Mouse (Mus musculus): ENCODE measurements around the gene Camp.

The Camp gene

GRCm38 (mm10) chr9:109849312-109849758 is at the start of gene Camp:
TSS of gene Camp (minus strand) at chr9:109849617.
- in situ Hi-C loops (cut with MboI, MseI) = no loop called here

DNA sequence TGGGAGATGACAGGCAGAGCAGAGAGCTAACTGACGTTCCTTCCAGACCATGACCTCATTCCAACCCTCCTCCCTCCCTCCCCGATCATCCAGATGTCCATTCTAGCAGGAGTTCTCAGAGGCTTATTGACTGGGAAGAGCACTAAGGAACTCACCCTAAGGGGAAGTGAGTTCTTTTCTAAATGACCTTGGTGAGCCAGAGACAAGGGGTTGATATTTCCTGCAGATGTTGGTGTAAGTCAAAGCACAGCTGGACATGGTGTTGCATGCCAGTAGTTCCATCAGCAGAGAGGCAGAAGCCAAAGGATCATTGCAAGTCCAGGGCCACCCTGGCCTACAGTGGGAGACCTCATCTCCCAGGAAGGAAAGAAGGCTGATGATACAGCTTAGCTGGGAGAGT is 48.6 kb upstream of the Camp start:
- in situ Hi-C loops (cut with MboI, MseI) = no loop called here

DNA sequence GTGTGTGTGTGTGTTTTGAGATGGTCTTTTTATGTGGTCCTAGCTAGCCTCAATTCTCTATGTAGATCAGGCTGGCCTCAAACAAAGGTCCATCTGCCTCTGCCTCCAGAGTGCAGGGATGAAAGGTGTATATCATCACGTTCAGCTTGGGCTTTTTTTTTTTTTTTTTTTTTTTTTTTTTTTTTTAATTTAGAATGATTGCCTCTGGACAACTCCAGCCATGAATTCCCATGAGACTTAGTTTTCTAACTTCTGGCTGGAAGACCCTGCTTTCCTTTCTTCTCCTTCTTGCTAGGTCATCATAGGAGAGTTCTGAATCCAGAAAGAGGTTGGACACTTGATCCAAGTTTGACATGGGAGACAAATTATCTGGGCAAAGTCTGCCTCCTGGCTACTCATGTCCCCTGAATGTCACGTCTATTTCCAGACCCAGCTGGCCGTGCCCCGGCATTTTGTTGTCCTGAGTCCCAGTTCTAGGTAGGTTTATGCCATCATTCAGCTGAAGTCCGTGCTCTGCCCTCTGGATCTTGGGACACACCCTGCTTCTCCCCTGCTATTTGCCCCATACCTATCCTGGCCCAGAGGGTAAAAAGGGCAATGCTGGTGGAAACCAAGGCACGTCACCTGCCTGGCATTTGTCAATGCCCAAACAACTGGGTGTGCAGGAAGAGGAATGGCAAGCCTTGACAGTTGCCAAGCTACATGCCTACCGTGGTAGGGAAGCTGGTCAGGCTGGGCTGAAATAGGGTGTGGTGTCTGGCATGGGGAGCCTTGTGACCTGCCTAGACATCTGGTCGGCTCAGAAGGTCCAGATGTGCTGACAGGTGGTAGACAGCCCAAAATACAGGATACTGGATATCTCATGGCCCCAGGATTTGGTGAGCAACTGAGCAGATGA is 47.1 kb upstream of the Camp start:
- in situ Hi-C loops (cut with MboI, MseI) = no loop called here

DNA sequence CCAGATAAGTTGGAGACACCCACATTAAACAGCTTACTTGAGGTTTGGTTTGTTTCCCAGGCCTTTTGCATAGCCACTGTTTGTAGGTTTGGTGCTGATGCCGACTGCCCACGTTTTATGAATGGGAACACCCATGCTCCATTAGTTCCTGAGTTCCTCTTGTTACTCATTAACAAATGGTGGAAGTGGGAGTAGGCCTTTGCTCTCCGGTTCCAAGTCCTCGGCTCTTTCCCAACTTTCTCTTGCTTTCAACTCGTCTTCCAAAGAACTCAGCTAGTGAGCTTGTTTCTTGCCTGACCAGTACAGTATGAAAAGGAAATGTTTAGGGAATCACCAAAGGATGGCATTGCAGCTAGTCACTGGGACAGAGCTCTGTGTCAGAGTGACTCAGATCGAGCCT is 46.2 kb upstream of the Camp start:
- in situ Hi-C loops (cut with MboI, MseI) = no loop called here

DNA sequence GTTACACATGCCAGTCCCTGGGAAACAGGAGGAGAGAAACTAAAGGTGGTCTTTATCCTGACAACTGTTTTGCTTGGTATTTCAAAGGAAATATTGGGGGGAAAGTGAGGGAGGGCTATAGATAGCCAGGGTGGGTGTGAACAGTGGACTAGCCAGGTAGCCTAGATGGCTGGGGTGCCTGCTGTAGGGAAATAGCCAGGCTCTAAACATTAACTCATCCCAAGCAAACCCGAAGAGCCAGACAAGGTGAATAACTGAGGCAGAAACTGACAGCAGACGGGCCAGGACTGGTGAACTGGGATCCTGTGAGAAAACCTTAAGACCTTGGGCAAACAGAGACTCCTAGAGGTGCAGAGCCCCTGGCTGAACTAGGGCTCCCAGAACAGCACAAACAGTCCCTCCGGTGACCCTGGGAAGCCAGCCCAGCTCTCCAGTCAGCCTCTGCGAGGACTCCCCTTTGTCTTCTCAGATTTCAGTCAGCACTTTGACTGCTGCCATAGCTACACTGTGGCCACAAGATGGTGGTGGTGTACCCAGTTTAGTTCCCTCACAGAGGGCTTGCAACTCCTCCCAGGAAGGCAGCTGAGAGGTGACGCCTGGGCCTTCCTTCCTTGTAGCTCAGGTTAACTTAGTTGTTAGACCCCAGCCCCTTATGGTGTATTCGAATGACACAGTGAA is 45.1 kb upstream of the Camp start:
- in situ Hi-C loops (cut with MboI, MseI) = loop anchor here (5.0 kb wide), 2 partner anchors 48 to 178 kb away; no protein-coding TSS in a partner anchor

DNA sequence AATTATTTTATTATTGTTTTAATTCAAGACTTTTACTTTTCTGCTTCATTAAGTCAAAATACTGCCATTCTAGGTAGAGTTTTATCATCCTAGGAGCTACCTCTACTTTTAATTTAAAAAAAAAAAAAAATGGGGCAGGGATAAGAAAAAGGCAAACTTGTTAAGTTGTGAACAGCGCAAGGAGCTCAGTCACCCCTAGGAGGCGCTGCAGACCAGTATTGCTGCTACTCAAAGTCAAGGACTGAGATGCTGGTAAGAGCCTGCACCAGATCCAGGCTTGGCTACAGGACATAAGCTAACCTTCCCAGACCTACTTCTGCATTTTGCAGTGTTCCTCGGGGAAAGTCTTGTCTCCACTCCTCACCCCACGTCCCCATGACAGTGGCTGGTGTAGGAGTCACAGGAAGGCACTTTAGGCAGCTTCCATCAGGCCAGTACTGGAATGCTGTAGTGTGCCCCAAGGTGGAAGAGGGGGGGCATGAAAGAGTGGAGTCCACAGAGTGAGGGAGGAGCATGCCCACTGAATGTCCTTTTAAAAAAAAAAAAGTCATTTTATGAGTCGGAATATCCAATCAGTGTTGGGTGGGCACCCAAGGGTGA is 43.3 kb upstream of the Camp start:
- in situ Hi-C loops (cut with MboI, MseI) = loop anchor here (5.0 kb wide), 2 partner anchors 50 to 180 kb away; no protein-coding TSS in a partner anchor

DNA sequence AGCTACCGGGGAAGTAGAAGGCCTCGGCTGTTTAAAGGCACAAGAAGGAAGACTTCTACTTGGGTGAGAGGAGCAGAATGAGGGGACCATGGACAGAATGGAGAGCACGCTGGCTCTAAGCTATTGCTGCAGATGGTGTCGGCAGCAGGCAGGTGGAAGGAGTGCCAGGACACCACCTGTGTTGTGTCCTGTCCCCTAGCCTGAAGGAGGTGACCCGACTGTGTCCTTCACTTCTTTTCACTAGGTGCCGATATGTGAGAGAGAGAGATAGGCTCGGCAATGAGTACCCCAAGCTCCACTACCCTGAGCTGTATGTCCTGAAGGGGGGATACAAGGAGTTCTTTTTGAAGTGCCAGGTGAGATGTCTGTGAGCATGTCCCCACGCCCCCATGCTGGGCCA is 42.1 kb upstream of the Camp start:
- in situ Hi-C loops (cut with MboI, MseI) = loop anchor here (5.0 kb wide), 2 partner anchors 51 to 181 kb away; no protein-coding TSS in a partner anchor

DNA sequence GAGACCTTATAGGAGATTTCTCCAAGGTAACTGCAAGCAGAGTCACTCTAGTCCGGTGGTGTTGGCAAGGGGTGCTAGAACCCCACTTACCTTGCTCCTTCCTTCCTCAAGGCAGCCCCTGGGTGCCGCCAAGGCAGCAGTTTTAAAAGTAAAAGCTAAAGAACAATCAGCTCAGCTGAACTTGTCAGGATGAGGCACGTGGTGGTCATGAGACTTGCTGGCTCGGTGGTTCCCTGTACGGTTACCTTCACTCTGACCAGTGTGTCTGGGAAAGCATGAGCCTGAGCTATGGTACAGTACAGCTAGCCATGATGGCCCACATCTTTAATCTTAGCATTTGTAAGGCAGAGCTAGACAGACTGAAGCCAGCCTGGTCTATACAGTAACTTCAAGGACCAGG is 37.9 kb upstream of the Camp start:
- in situ Hi-C loops (cut with MboI, MseI) = no loop called here

- in situ Hi-C loops (cut with MboI, MseI) = no loop called here
Observed at GRCm38 (mm10) chr9:109886259-109886658, 36.8 kb upstream of the Camp start.

- in situ Hi-C loops (cut with MboI, MseI) = no loop called here
Observed at GRCm38 (mm10) chr9:109879305-109879704, 29.9 kb upstream of the Camp start.

DNA sequence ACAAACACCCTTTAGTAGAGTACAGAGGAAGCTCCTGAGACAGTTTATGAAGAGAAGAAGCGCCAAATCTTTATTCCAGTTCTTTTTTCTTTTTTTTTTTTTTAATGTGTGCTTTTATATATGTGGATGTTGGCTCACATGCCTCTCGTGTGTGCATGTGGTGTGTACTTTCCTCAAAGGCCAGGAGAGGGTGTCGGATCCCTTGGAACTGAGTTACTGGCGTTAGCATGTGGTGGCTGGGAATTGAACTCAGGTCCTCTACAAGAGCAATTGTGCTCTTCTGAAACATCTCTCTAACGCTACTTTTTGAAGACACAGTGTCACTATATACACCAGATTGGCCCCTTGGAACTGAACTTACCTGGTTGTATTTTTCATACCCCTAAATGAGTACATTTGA is 28.2 kb upstream of the Camp start:
- in situ Hi-C loops (cut with MboI, MseI) = no loop called here

DNA sequence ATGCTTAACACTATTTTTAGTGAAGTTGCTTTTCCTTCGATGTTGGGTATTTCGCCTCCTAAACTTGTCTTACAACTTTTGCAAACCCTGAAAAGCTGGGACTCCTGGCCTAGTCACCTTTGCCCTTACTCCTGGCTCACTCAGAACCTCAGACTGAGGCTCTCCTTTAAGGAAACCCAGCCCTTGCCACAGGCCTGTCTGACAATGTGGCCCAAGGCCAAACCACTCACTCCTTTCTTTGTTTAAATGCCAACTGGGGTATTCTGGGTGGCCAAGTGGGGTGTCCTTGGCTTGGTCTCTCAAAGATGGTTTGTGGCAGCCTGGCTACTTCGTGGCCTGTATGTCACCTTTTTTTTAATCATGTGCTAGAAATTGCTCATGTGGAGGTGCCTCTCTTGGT is 27.3 kb upstream of the Camp start:
- in situ Hi-C loops (cut with MboI, MseI) = no loop called here

- in situ Hi-C loops (cut with MboI, MseI) = no loop called here
Observed at GRCm38 (mm10) chr9:109875695-109876601, 26.5 kb upstream of the Camp start.

DNA sequence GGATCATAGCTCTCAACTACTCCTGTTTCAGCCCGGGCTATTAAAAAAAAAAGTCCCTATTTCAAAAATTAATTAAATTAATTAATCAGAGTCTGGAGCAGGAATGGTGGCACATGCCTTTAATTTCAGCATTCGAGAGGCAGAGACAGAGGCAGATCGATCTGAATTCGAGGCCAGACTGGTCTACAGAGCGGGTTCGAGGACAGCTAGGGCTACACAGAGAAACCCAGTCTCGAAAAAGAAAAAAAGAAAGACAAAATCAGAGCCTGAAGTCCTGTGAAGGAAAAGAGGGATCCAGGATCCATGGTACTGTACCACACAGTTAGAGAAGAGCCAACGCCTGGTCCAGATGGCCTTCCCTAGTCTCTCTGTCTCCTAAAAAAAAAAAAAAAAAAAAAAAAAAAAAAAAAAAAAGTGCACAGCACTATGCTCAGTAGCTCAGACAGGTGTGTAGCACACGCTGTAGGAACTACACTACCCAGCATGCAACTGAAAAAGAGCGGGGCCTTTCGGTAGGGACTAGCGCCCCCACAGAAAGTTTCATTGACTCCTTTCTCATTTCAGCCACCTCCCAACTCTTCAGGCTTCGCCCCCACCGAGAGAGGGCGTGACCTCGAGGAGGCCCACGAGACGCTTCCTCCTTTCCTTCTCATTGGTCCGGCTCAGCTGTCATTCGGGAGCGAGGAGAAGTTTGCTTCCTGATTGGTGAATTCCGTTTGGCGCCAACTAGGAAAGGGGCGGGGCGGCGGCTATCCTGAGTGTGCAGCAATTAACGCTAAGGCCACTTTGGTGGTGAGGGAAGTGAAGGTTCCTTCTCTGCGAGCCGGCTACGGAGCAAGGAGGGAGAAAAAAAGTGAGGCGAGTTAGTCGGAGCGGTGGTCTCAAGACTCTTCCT is 25.6 kb upstream of the Camp start, which contains the start of gene Cdc25a:
Cdc25a (plus strand) TSS at position 783 of the 895 bp plus-strand sequence.
- in situ Hi-C loops (cut with MboI, MseI) = no loop called here

DNA sequence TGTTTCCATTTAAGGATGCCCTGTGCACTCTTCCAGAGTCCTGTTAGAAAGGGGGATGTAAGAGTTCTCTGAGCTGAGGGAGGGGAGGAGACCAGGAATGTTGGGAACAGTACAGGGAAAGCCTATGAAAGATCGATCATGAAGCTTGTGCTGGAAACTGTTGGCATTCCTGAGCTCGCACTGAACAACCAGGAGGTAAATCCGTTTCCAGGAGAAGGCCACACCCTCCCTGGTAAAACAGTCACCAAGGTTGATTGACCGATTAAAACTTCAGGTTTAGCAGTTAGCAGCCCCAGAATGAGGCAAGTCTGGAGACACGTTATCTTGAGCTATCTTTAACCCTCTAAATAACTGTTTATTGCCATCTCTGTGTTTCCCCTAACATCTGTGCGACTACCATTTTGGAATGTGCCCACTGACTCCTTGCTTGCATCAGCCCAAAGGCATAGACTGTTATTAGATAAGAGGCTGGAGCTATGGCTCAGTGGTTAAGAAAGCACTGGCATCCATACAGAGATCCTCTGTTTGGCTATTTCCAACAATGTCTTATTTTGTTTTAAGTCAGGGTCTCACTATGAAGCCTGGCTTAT is 21.7 kb upstream of the Camp start:
- in situ Hi-C loops (cut with MboI, MseI) = no loop called here

DNA sequence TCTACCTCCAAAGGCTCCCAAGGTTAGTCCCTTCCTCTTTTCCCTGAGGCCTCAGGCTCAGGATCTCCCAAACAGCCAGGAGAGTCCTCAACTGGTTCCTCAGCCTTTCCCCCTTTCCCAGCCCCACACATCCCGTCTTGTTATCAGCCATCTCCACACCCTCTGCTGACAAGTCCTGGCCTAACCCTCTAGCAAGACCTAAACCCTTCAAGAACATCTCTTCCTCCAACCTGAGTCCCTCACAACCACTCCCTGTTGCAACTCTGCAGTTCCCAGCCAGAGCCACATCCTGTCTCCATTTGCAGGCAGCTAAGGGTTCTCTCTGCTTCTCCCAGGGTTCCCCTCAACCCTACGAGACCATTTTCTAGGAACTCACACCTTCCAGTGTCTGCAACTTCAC is 16.8 kb upstream of the Camp start:
- in situ Hi-C loops (cut with MboI, MseI) = no loop called here

DNA sequence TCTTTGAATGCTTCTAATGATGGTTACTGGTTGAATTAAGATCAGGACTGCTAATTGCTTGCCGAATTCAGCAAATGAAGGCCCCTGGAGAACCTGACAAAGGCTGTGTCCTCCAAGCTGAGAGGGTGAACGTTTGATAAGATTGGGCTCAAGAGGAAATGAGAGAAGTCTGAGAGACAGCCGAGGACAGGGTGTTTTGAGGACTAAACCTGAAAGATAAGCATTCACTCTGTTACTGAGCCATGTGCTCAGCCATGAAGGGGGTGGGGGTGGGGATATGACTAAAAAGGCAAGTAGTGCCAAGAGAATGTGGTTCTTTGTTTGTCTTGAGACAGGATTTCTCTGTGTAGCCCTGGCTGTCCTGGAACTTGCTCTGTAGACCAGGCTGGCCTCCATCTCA is 13.7 kb upstream of the Camp start:
- in situ Hi-C loops (cut with MboI, MseI) = no loop called here

- in situ Hi-C loops (cut with MboI, MseI) = no loop called here
Observed at GRCm38 (mm10) chr9:109862397-109863044, 13.1 kb upstream of the Camp start.

- in situ Hi-C loops (cut with MboI, MseI) = no loop called here
Observed at GRCm38 (mm10) chr9:109855947-109856346, 6.5 kb upstream of the Camp start.

Data from T-helper 2 cell (primary cell).